Mouse (Mus musculus) intestine, embryonic 14.5 days (tissue): ENCODE results near the gene Phlda3. TPM values are rescaled to one million over a fixed set of nuclear protein-coding genes. Genes with fewer than 3 reads are reported as not detected.

Source experiments
- ATAC-seq: fragments of 200-750 bp; cut with Nextera tagmentation; replicated peaks from 2 replicates; pipeline ENCODE4 v1.8.0; 2017; ENCODE audit warnings: low read depth, moderate number of reproducible peaks, moderate TSS enrichment, moderate library complexity; ENCODE audit not compliant: low FRiP score, low TSS enrichment
- DNase-seq: peaks from one replicate; pipeline ENCODE4 v3.0.0-alpha.2; 2018; ENCODE audit warnings: low spot score
- H3K27ac ChIP-seq: fragments of 300-500 bp; sonication (generic); 2 replicates; pipeline ENCODE4 v1.5.1; 2014; ENCODE audit warnings: low read depth, mild to moderate bottlenecking, control low read depth
- H3K27me3 ChIP-seq: fragments of 300-500 bp; sonication (generic); replicated peaks from 2 replicates; pipeline ENCODE4 v1.6.1; 2014; ENCODE audit warnings: low read length, control low read depth; ENCODE audit not compliant: control insufficient read depth, insufficient read depth
- H3K36me3 ChIP-seq: fragments of 300-500 bp; sonication (generic); 2 replicates; pipeline ENCODE4 v1.6.1; 2014; ENCODE audit warnings: low read length, control low read depth; ENCODE audit not compliant: control insufficient read depth, insufficient read depth
- H3K4me1 ChIP-seq: fragments of 300-500 bp; sonication (generic); replicated peaks from 2 replicates; pipeline ENCODE4 v1.6.1; 2014; ENCODE audit warnings: low read length, control low read depth, mixed read lengths; ENCODE audit not compliant: control insufficient read depth, insufficient read depth
- H3K4me2 ChIP-seq: fragments of 300-500 bp; sonication (generic); 2 replicates; pipeline ENCODE4 v1.6.1; 2014; ENCODE audit warnings: low read length
- H3K4me3 ChIP-seq: fragments of 300-500 bp; sonication (generic); 2 replicates; pipeline ENCODE4 v1.5.1; 2014; ENCODE audit warnings: low read depth, low read length, control low read depth, mixed read lengths
- H3K9ac ChIP-seq: fragments of 300-500 bp; sonication (generic); 2 replicates; pipeline ENCODE4 v1.6.1; 2014; ENCODE audit warnings: mild to moderate bottlenecking, low read length
- H3K9me3 ChIP-seq: fragments of 300-500 bp; sonication (generic); 2 replicates; pipeline ENCODE4 v1.6.1; 2016; ENCODE audit warnings: low read length, control low read depth; ENCODE audit not compliant: control insufficient read depth
- WGBS: fragments of 180-500 bp; shearing (Covaris S2); extraction: QIAGEN DNeasy Blood & Tissue Kit; methylation state at CpG from one replicate; pipeline ENCODE4 v1.1.7; 2014; 5-methylcytosine and 5-hydroxymethylcytosine counted together
- polyA plus RNA-seq: library from polyadenylated mRNA; unstranded; fragments of >200 nt; fragmentation: Nextera tagmentation; extraction: Ambion mirVana; gene quantifications from 2 replicates; pipeline ENCODE4 v1.2.1, GENCODE M21; 2014

Phlda3 gene
- polyA plus RNA-seq, 1 experiment from 2014 or later: 56.0 TPM

- Histone ChIP-seq H3K27me3 (no peaks in the 10 kb centered on the region), H3K4me1 (peaks cover 17% of the 10 kb centered on the region), H3K4me2 (no peak overlapping the region), H3K9me3 (no peaks in the 10 kb centered on the region), H3K27ac (no peak overlapping the region), H3K36me3 (no peaks in the 10 kb centered on the region), H3K9ac (no peak overlapping the region), H3K4me3 (no peak overlapping the region)
- DNase-seq (no peak), ATAC-seq (no peak)
- WGBS: 75% methylated on average over 13 of the region's 13 CpGs
Measured at GRCm38 (mm10) chr1:135792143-135792939, 26.4 kb downstream of the Phlda3 start.

- no peaks in the 10 kb centered on the region for H3K9me3 ChIP-seq
- peak overlapping the region; percentile 85 for H3K27ac ChIP-seq
- H3K4me2 ChIP-seq: peak overlapping the region; percentile 53
- no peaks in the 10 kb centered on the region for H3K36me3 ChIP-seq
- peaks cover 17% of the 10 kb centered on the region for H3K4me1 ChIP-seq
- H3K4me3 ChIP-seq: peak overlapping the region; percentile 9
- WGBS: 10% methylated on average over 27 of the region's 27 CpGs
- ATAC-seq (peak; percentile 42), DNase-seq (peak; percentile 77)
- no peaks in the 10 kb centered on the region for H3K27me3 ChIP-seq
- H3K9ac ChIP-seq: peak overlapping the region; percentile 46
Measured at GRCm38 (mm10) chr1:135793370-135794215, 27.7 kb downstream of the Phlda3 start.

GRCm38 (mm10) chr1:135794216-135795134 lies 28.6 kb downstream of the Phlda3 start:
- Histone ChIP-seq H3K4me3 (peak overlapping the region; percentile 9), H3K27me3 (no peaks in the 10 kb centered on the region), H3K27ac (peak overlapping the region; percentile 85), H3K4me2 (peak overlapping the region; percentile 53), H3K4me1 (peaks cover 22% of the 10 kb centered on the region), H3K9ac (peak overlapping the region; percentile 46), H3K36me3 (no peaks in the 10 kb centered on the region), H3K9me3 (no peaks in the 10 kb centered on the region)
- ATAC-seq (peak; percentile 71), DNase-seq (peak; percentile 69)
- WGBS: 26% methylated on average over 20 of the region's 20 CpGs

- H3K9ac ChIP-seq: no peak overlapping the region
- no peak for ATAC-seq
- H3K9me3 ChIP-seq: no peaks in the 10 kb centered on the region
- no peak for DNase-seq
- no peak overlapping the region for H3K4me3 ChIP-seq
- H3K36me3 ChIP-seq: no peaks in the 10 kb centered on the region
- no peaks in the 10 kb centered on the region for H3K27me3 ChIP-seq
- H3K27ac ChIP-seq: no peak overlapping the region
- H3K4me1 ChIP-seq: peaks cover 40% of the 10 kb centered on the region
- H3K4me2 ChIP-seq: no peak overlapping the region
- WGBS: 74% methylated on average over 1 of the region's 1 CpGs
Measured at GRCm38 (mm10) chr1:135798492-135798891, 32.6 kb downstream of the Phlda3 start.

- H3K9ac ChIP-seq: no peak overlapping the region
- H3K4me2 ChIP-seq: no peak overlapping the region
- WGBS: 40% methylated on average over 8 of the region's 8 CpGs
- no peak for ATAC-seq
- no peak overlapping the region for H3K4me3 ChIP-seq
- H3K27ac ChIP-seq: no peak overlapping the region
- no peak for DNase-seq
- no peaks in the 10 kb centered on the region for H3K9me3 ChIP-seq
- H3K27me3 ChIP-seq: no peaks in the 10 kb centered on the region
- H3K4me1 ChIP-seq: peaks cover 33% of the 10 kb centered on the region
- H3K36me3 ChIP-seq: no peaks in the 10 kb centered on the region
Measured at GRCm38 (mm10) chr1:135799109-135799627, 33.2 kb downstream of the Phlda3 start.

GRCm38 (mm10) chr1:135800192-135800950 lies 34.5 kb downstream of the Phlda3 start:
- H3K9ac ChIP-seq: no peak overlapping the region
- DNase-seq: peak; percentile 68
- H3K4me1 ChIP-seq: peaks cover 26% of the 10 kb centered on the region
- 26% methylated on average over 8 of the region's 8 CpGs for WGBS
- H3K27ac ChIP-seq: peak overlapping the region; percentile 69
- ATAC-seq: peak; percentile 71
- H3K36me3 ChIP-seq: no peaks in the 10 kb centered on the region
- no peaks in the 10 kb centered on the region for H3K9me3 ChIP-seq
- H3K27me3 ChIP-seq: no peaks in the 10 kb centered on the region
- no peak overlapping the region for H3K4me3 ChIP-seq
- H3K4me2 ChIP-seq: no peak overlapping the region; the same call in 1 of the 2 replicates

GRCm38 (mm10) chr1:135807546-135807945 lies 41.6 kb downstream of the Phlda3 start:
- DNase-seq: no peak
- no peak for ATAC-seq
- Histone ChIP-seq H3K4me2 (no peak overlapping the region), H3K27me3 (no peaks in the 10 kb centered on the region), H3K4me1 (0 out of 2 replicates have a peak, but pooled peaks cover 6% of the 10 kb centered on the region), H3K36me3 (no peaks in the 10 kb centered on the region), H3K27ac (no peak overlapping the region), H3K9me3 (no peaks in the 10 kb centered on the region), H3K4me3 (no peak overlapping the region), H3K9ac (no peak overlapping the region)
- WGBS: 27% methylated on average over 10 of the region's 10 CpGs
